Mouse (Mus musculus) liver, embryonic 11.5 days (tissue): ENCODE measurements around the gene Pdgfc. TPM values are rescaled to one million over a fixed set of nuclear protein-coding genes. Genes with fewer than 3 reads are reported as not detected.

Experiments used
- ATAC-seq: fragments of 200-750 bp; cut with Nextera tagmentation; replicated peaks from 2 replicates; pipeline ENCODE4 v1.8.0; 2017; ENCODE audit warnings: moderate number of reproducible peaks, mild to moderate bottlenecking, moderate TSS enrichment, moderate library complexity; ENCODE audit not compliant: low FRiP score
- DNase-seq: peaks from one replicate; pipeline ENCODE4 v3.0.0-alpha.2; 2017; ENCODE audit warnings: low spot score
- H3K27ac ChIP-seq: fragments of 300-500 bp; sonication (generic); 2 replicates; pipeline ENCODE4 v1.5.1; 2014; ENCODE audit warnings: mild to moderate bottlenecking, low read depth, low read length, control low read depth
- H3K27me3 ChIP-seq: fragments of 300-500 bp; sonication (generic); replicated peaks from 2 replicates; pipeline ENCODE4 v1.6.1; 2014; ENCODE audit warnings: low read length, mixed read lengths; ENCODE audit not compliant: control insufficient read depth, insufficient read depth
- H3K36me3 ChIP-seq: fragments of 300-500 bp; sonication (generic); 2 replicates; pipeline ENCODE4 v1.6.1; 2014; ENCODE audit warnings: mild to moderate bottlenecking, low read length, moderate library complexity, mixed read lengths; ENCODE audit not compliant: control insufficient read depth, insufficient read depth
- H3K4me1 ChIP-seq: fragments of 300-500 bp; sonication (generic); replicated peaks from 2 replicates; pipeline ENCODE4 v1.6.1; 2014; ENCODE audit warnings: low read length, mixed read lengths; ENCODE audit not compliant: control insufficient read depth, insufficient read depth
- H3K4me2 ChIP-seq: fragments of 300-500 bp; sonication (generic); 2 replicates; pipeline ENCODE4 v1.6.1; 2014; ENCODE audit warnings: mild to moderate bottlenecking, control low read depth, moderate library complexity
- H3K4me3 ChIP-seq: fragments of 300-500 bp; sonication (generic); 2 replicates; pipeline ENCODE4 v1.5.1; 2014; ENCODE audit warnings: low read depth, low read length, control low read depth
- H3K9ac ChIP-seq: fragments of 300-500 bp; sonication (generic); 2 replicates; pipeline ENCODE4 v1.6.1; 2014; ENCODE audit warnings: low read depth, low read length, control low read depth
- H3K9me3 ChIP-seq: fragments of 300-500 bp; sonication (generic); 2 replicates; pipeline ENCODE4 v1.6.1; 2016; ENCODE audit warnings: low read length, inconsistent platforms, mixed read lengths; ENCODE audit not compliant: control insufficient read depth
- WGBS: fragments of 180-500 bp; shearing (Covaris S2); extraction: QIAGEN DNeasy Blood & Tissue Kit; methylation state at CpG from one replicate; pipeline ENCODE4 v1.1.7; 2014; 5-methylcytosine and 5-hydroxymethylcytosine counted together
- polyA plus RNA-seq: library from polyadenylated mRNA; unstranded; fragments of >200 nt; fragmentation: Nextera tagmentation; extraction: Ambion mirVana; gene quantifications from 2 replicates; pipeline ENCODE4 v1.2.1, GENCODE M21; 2014

Gene Pdgfc
- polyA plus RNA-seq, 1 experiment from 2014 or later, result 11.8 TPM

DNA sequence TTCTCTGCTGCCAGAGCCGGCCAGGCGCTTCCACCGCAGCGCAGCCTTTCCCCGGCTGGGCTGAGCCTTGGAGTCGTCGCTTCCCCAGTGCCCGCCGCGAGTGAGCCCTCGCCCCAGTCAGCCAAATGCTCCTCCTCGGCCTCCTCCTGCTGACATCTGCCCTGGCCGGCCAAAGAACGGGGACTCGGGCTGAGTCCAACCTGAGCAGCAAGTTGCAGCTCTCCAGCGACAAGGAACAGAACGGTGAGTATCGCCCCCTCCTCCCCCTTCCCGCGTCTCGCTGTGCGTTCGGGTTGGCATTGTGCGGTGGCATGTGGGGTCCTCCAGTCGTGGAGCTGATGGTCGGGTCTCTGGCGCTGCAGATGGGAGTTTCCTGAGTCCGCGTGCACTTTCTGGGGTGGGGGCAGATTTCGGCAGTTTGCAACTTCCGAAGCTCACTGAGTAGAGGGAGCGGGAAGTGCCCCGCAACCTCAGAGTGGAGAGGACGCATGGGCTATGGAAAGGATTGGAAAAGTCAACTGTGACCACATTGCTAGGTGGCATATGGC, 1.2 kb downstream of the Pdgfc start:
- Histone ChIP-seq H3K4me2 (peak overlapping the region; percentile 79), H3K9me3 (no peaks in the 10 kb centered on the region), H3K4me3 (peak overlapping the region; percentile 59), H3K27ac (peak overlapping the region; percentile 38), H3K9ac (peak overlapping the region; percentile 57), H3K36me3 (no peaks in the 10 kb centered on the region), H3K27me3 (peaks cover 21% of the 10 kb centered on the region), H3K4me1 (no peaks in the 10 kb centered on the region; the same call in 1 of the 2 replicates)
- peak; percentile 24 for ATAC-seq
- peak; percentile 50 for DNase-seq
- WGBS, result 1% methylated on average over 31 of the region's 34 CpGs

DNA sequence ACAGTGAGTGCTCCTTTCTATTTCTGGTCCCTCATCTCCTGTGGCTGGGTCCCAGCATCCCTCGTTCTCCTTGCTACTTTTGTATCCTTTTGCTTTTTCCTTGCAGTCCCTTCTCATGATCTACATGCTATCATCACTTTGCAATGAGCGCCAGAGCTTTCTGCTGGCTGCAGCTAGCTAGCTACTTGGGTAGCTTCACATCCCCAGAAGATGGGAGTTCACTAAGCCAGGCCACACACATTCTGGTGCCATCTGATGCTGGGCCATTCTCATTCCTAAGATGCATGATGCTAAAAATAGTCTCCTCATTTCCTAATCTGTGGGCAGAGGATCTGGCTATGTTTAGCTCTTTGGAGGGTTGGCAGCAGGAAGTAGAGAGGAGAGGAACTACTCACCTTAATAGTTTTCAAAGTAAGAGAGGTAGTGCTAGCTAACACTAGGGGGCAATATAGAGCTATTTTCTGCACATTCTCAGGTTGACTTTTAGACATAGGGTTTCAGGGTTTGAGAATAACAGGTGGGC, 3.0 kb downstream of the Pdgfc start:
- Histone ChIP-seq H3K4me3 (peak overlapping the region; percentile 22), H3K9me3 (no peaks in the 10 kb centered on the region), H3K36me3 (no peaks in the 10 kb centered on the region), H3K9ac (no peak overlapping the region), H3K27me3 (peaks cover 21% of the 10 kb centered on the region), H3K27ac (no peak overlapping the region), H3K4me1 (no peaks in the 10 kb centered on the region; the same call in 1 of the 2 replicates), H3K4me2 (peak overlapping the region; percentile 51)
- WGBS, result 39% methylated on average over 2 of the region's 2 CpGs
- no peak for DNase-seq
- no peak for ATAC-seq

- H3K9ac ChIP-seq, result no peak overlapping the region
- no peaks in the 10 kb centered on the region; the same call in 1 of the 2 replicates for H3K4me1 ChIP-seq
- no peak overlapping the region for H3K27ac ChIP-seq
- ATAC-seq, result no peak
- H3K4me2 ChIP-seq, result no peak overlapping the region
- no peak for DNase-seq
- no peaks in the 10 kb centered on the region for H3K9me3 ChIP-seq
- no peak overlapping the region for H3K4me3 ChIP-seq
- H3K27me3 ChIP-seq, result no peaks in the 10 kb centered on the region
- WGBS, result 75% methylated on average over 2 of the region's 2 CpGs
- no peaks in the 10 kb centered on the region for H3K36me3 ChIP-seq
Observed at GRCm38 (mm10) chr3:81044653-81045343, 8.6 kb downstream of the Pdgfc start.

DNA sequence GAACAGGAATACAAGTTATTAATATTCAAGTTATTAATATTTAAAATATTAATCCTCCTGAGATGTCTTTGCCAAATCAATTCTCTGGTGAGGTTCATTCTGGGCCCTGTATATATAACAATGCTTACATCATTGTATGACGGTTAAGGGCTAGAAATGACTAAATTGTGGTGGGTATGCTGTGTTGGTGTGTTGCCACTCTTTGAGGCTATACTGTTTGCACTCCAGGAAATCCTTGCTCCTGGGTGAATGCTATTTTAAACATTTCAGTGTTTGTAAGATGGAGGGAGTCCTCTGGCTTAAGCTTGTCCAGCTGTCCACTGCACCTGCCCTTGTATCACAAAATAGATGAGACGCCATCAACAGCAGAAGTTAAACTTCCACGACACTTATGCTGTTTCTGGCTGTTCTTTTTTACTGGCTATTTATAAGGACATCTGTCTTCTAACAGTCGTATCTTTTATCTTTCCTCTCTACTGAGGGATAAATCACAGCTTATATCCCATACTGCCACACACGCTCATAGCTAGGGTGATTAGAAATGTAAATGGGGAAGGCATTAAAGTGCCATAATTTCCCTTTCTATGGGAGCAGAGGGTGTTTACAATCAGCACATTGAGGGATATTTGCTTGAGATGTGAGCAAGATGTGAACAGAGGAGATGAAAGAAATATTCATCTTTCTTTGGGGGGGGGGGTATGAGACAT, 9.3 kb downstream of the Pdgfc start:
- ATAC-seq, result no peak
- Histone ChIP-seq H3K9me3 (no peaks in the 10 kb centered on the region), H3K4me2 (no peak overlapping the region)

DNA sequence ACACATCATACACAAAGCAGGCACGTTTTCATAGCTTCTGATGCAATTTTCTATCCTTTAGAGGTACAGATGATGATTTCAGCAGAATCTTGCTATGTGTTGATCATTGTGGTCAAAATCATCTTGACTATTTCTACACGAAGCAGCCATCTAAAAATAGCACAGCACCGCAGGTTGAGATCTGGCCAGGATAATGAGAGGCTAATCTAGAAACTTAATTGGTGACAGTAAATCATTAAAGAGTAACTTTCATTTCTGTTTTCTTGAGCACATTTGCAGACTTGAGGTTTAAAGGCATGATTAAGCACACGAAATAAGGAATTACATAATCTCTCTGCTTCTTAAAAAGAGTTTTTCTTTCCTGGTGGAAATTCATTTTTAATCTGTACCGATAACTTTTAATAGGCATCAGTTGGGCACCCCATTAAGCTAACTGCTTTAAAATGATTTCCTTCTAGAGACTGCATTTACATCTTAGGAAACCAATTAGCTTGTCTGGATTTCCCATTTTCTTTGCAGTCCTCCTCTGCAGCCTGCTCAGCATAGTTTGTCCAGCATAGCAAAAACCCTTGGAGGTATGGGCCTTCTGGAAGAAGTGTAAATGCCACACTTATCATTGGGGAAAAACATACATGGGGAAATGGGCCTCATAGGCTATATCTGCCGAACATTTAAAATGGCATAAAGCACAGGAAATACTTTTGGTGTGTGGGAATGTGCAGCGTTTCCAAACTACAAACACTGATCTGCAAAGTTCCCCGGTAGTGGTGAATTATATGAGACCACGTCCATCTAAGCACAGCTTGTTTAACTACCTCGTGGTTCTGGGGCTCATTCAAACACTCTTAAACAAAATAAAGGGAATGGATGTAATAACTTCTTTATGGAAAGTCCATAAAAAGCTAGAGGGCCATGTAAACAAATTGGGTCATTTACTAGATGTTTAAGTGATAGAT, 10.7 kb downstream of the Pdgfc start:
- no peak overlapping the region for H3K4me3 ChIP-seq
- no peaks in the 10 kb centered on the region for H3K36me3 ChIP-seq
- WGBS, result 62% methylated on average over 10 of the region's 10 CpGs
- H3K27ac ChIP-seq, result no peak overlapping the region
- no peaks in the 10 kb centered on the region for H3K9me3 ChIP-seq
- H3K27me3 ChIP-seq, result no peaks in the 10 kb centered on the region
- no peak for ATAC-seq
- no peaks in the 10 kb centered on the region for H3K4me1 ChIP-seq
- DNase-seq, result no peak
- no peak overlapping the region for H3K4me2 ChIP-seq
- no peak overlapping the region for H3K9ac ChIP-seq

More for the DNA sequence above, 9.3 kb downstream of the Pdgfc start:
- 66% methylated on average over 5 of the region's 5 CpGs for WGBS
- Histone ChIP-seq H3K27me3 (no peaks in the 10 kb centered on the region), H3K36me3 (no peaks in the 10 kb centered on the region), H3K27ac (no peak overlapping the region), H3K9ac (no peak overlapping the region), H3K4me3 (no peak overlapping the region), H3K4me1 (no peaks in the 10 kb centered on the region)
- DNase-seq, result no peak

DNA sequence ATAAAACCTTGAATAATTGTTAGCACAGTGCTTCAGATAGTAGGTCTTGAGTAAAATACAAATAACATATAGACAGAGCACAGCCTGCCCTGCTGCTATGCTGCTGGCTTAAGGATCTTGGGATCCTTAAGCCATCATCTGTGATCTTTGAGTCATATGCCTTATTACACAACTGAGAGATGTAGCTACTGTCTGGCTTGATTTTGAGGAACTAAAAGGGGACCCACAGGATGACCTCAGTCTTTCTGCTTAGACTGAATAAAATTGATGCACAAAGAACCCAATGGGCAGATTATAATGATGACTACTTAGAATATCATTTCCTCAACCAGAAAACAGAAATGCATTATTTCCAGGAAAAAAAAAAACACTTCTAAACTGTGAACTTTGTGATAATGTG, 15.3 kb downstream of the Pdgfc start:
- Histone ChIP-seq H3K9ac (no peak overlapping the region), H3K4me3 (no peak overlapping the region), H3K27me3 (no peaks in the 10 kb centered on the region), H3K4me1 (no peaks in the 10 kb centered on the region), H3K9me3 (no peaks in the 10 kb centered on the region), H3K4me2 (no peak overlapping the region), H3K36me3 (no peaks in the 10 kb centered on the region), H3K27ac (no peak overlapping the region)
- DNase-seq (no peak), ATAC-seq (no peak)

- H3K27me3 ChIP-seq, result no peaks in the 10 kb centered on the region
- no peak for ATAC-seq
Observed at GRCm38 (mm10) chr3:81052422-81052821, 16.2 kb downstream of the Pdgfc start.

GRCm38 (mm10) chr3:81054074-81054473, 17.9 kb downstream of the Pdgfc start:
- DNase-seq, result no peak
- no peak overlapping the region for H3K4me3 ChIP-seq
- H3K36me3 ChIP-seq, result no peaks in the 10 kb centered on the region
- no peaks in the 10 kb centered on the region for H3K27me3 ChIP-seq
- no peak for ATAC-seq
- H3K9me3 ChIP-seq, result no peaks in the 10 kb centered on the region
- H3K4me2 ChIP-seq, result no peak overlapping the region
- H3K9ac ChIP-seq, result no peak overlapping the region
- no peaks in the 10 kb centered on the region for H3K4me1 ChIP-seq
- no peak overlapping the region for H3K27ac ChIP-seq

More at GRCm38 (mm10) chr3:81052422-81052821, 16.2 kb downstream of the Pdgfc start:
- H3K36me3 ChIP-seq, result no peaks in the 10 kb centered on the region
- H3K4me2 ChIP-seq, result no peak overlapping the region
- no peak overlapping the region for H3K9ac ChIP-seq
- H3K27ac ChIP-seq, result no peak overlapping the region
- no peak overlapping the region for H3K4me3 ChIP-seq
- DNase-seq, result no peak
- WGBS, result 84% methylated on average over 6 of the region's 6 CpGs
- no peaks in the 10 kb centered on the region for H3K4me1 ChIP-seq
- no peaks in the 10 kb centered on the region for H3K9me3 ChIP-seq
